ENCODE assay signal across 8 mouse cellular contexts in genomic region chr4:109977148-109978067, GRCm38 (mm10). TPM values are rescaled to one million over a fixed set of nuclear protein-coding genes. Genes with fewer than 3 reads are reported as not detected.
DNase-seq lines count a peak whose midpoint lies in the region; ATAC-seq lines count a peak whose summit lies in the region.

Dmrta2 (plus strand) TSS chr4:109978053.

- H3K27ac ChIP-seq in hindbrain, embryonic 14.5 days: no peak within 1 kb of the TSS
- peak within 1 kb of the TSS; percentile 68 for H3K27ac ChIP-seq in midbrain, embryonic 11.5 days (ENCODE audit: low read depth, low read length)

- peaks cover 21% of the 10 kb centered on the region for H3K4me1 ChIP-seq in hindbrain, embryonic 14.5 days (replicated peaks; ENCODE audit: control insufficient read depth, insufficient read depth, low read length)
- peaks cover 29% of the 10 kb centered on the region for H3K4me1 ChIP-seq in midbrain, embryonic 11.5 days (ENCODE audit: control insufficient read depth, insufficient read depth, low read length)

- H3K4me3 ChIP-seq in hindbrain, embryonic 14.5 days (replicated peaks; ENCODE audit: low read length): peak within 1 kb of the TSS; percentile 29
- peak within 1 kb of the TSS; percentile 52 for H3K4me3 ChIP-seq in midbrain, embryonic 11.5 days (ENCODE audit: low read depth, low read length)

- no peaks in the 10 kb centered on the region for H3K9me3 ChIP-seq in hindbrain, embryonic 14.5 days (ENCODE audit: control insufficient read depth, low read length)
- H3K9me3 ChIP-seq in midbrain, embryonic 11.5 days (ENCODE audit: control insufficient read depth, low read length): peaks cover 3% of the 10 kb centered on the region; the same call in 1 of the 2 replicates

- peaks cover 100% of the 10 kb centered on the region for H3K27me3 ChIP-seq in hindbrain, embryonic 14.5 days (ENCODE audit: control insufficient read depth, insufficient read depth, low read length)
- H3K27me3 ChIP-seq in midbrain, embryonic 11.5 days (ENCODE audit: control insufficient read depth, insufficient read depth, low read length): peaks cover 98% of the 10 kb centered on the region

- peak; percentile 9 to 54 for DNase-seq in adrenal gland, adult (ENCODE audit: inconsistent age in 2 of 2, low spot score in 1 of 2)
- no peak for DNase-seq in adrenal gland, postnatal 14 days
- DNase-seq in right cerebral cortex, postnatal 10 days (ENCODE audit: low spot score in 2 of 2): peak; percentile 84 to 85
- no peak for DNase-seq in right cerebral cortex, adult 18-20 months
- DNase-seq in hindbrain, embryonic 14.5 days (ENCODE audit: low spot score): peak; percentile 47
- peak; percentile 98 for DNase-seq in midbrain, embryonic 11.5 days (ENCODE audit: low spot score, missing footprints)
- DNase-seq in urinary bladder, postnatal 36 days (ENCODE audit: low spot score in 2 of 2): no peak
- DNase-seq in urinary bladder, postnatal 14 days (ENCODE audit: low spot score): no peak

- ATAC-seq in hindbrain, embryonic 14.5 days (ENCODE audit: low FRiP score): peak; percentile 83
- ATAC-seq in midbrain, embryonic 11.5 days (ENCODE audit: low FRiP score): peak; percentile 95

- H3K36me3 ChIP-seq in hindbrain, embryonic 14.5 days (replicated peaks; ENCODE audit: control insufficient read depth, insufficient read depth): no peaks in the 10 kb centered on the region
- H3K36me3 ChIP-seq in midbrain, embryonic 11.5 days (ENCODE audit: control insufficient read depth, insufficient read depth, low read length): no peaks in the 10 kb centered on the region

- peak within 1 kb of the TSS; percentile 50 for H3K4me2 ChIP-seq in hindbrain, embryonic 14.5 days (replicated peaks)
- H3K4me2 ChIP-seq in midbrain, embryonic 11.5 days: peak within 1 kb of the TSS; percentile 72

- no peak within 1 kb of the TSS for H3K9ac ChIP-seq in hindbrain, embryonic 14.5 days
- peak within 1 kb of the TSS; percentile 74 for H3K9ac ChIP-seq in midbrain, embryonic 11.5 days (ENCODE audit: low read length)

- WGBS in hindbrain, embryonic 14.5 days: under 1% methylated on average over 64 of the region's 64 CpGs
- WGBS in midbrain, embryonic 11.5 days: 0% methylated on average over 64 of the region's 64 CpGs

RNA-seq across cellular contexts. Expression of gene Dmrta2, which starts in this region (rescaled TPM):
- 0.11 and 0.38 TPM in 2 replicates for total RNA-seq in adrenal gland, postnatal 14 days (2021)
- 0.08 TPM in 1 of 2 replicates, not detected in the other for polyA plus RNA-seq in hindbrain, embryonic 14.5 days (2014; fragmentation: Nextera tagmentation; extraction: Ambion mirVana)
- 2.9 and 4.4 TPM in 2 replicates for polyA plus RNA-seq in midbrain, embryonic 11.5 days (2014; fragmentation: Nextera tagmentation; extraction: Ambion mirVana)

Comparison
In these comparisons a context has a peak if more than half of its experiments do, and no peak if none do; other contexts are left out.
1. DNase-seq: peak in adrenal gland, adult (2 of 2), right cerebral cortex, postnatal 10 days (2 of 2) and midbrain, embryonic 11.5 days (single experiment); none in adrenal gland, postnatal 14 days (single experiment), right cerebral cortex, adult 18-20 months (single experiment), urinary bladder, postnatal 36 days (0 of 2) and urinary bladder, postnatal 14 days (single experiment).
2. Peak in DNase-seq, ATAC-seq, H3K4me3 ChIP-seq and H3K4me2 ChIP-seq in hindbrain, embryonic 14.5 days; RNA of the gene not detected or under 1 TPM.